In the genomic region with DNA sequence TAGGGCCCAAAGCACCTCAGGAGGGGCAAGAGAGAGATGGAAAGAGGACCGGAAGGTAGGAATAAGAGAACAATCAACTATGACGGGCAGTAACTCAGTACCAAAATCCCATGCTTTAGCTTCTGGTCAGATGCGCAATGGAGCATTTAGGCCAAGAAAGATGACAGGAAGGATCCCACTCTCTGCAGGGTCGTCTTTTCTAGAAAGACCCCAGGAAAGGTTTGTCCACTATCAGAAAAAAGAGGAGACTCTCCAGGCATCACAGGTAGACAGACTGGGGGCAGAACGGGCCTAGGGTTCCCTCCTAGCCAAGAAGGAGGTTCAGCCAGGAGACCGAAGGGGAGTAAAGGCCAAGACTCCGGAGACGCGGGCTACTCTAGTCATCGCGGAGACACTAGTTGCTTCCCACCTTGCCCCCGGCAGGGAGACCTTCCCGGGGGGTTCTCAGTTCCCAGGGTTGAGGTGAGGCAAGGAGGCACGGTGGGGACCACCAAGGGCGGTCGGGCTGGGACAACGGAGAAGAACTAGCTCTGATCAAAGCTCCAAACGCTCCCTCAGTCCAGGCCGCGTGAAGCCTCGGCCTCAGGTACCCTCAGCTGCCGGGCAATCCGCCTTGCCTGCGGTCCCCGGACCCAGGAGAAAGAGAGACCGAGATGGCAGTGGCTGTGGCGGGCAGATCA, we compare ENCODE assay signal across 1 mouse cellular context.
TF ChIP-seq lines count a peak whose summit lies in the region.

No protein-coding gene starts in this region.

TF ChIP-seq in C2C12, 6 proteins besides CTCF, POLR2A, EP300 and RAD21:
- TF ChIP-seq USF1 (IDR thresholded peaks at IDR 0.05; ENCODE audit: low read depth) (no peak), CEBPB (IDR thresholded peaks at IDR 0.05; ENCODE audit: low read depth) (no peak), MAX (IDR thresholded peaks at IDR 0.05) (no peak), MYOD1 (IDR thresholded peaks at IDR 0.05; ENCODE audit: control insufficient read depth, insufficient read length, low read depth) (no peak), MYOG (IDR thresholded peaks at IDR 0.05; ENCODE audit: control insufficient read depth, extremely low read depth, insufficient read length) (no peak), FOSL1 (IDR thresholded peaks at IDR 0.05; ENCODE audit: insufficient read depth, low read length, poor library complexity, severe bottlenecking) (no peak)
